In genomic region chr8:82774093-82774422, GRCm38 (mm10) we compare ENCODE assay signal across 8 mouse cellular contexts. TPM values are rescaled to one million over a fixed set of nuclear protein-coding genes. Genes with fewer than 3 reads are reported as not detected.
DNase-seq lines count a peak whose midpoint lies in the region; ATAC-seq and TF ChIP-seq lines count a peak whose summit lies in the region.

Gene Zfp330 (minus strand): TSS chr8:82774160.

- TF ChIP-seq EP300 in heart, postnatal 0 days (IDR thresholded peaks at IDR 0.05; ENCODE audit: low read depth): no peak

- under 1% methylated on average over 16 of the region's 16 CpGs for WGBS in forebrain, embryonic 12.5 days
- under 1% methylated on average over 16 of the region's 16 CpGs for WGBS in heart, postnatal 0 days
- WGBS in liver, embryonic 16.5 days (ENCODE audit: insufficient replicate concordance): under 1% methylated on average over 16 of the region's 16 CpGs
- WGBS in neural tube, embryonic 13.5 days: 1% methylated on average over 16 of the region's 16 CpGs

- TF ChIP-seq POLR2A in testis, adult 2 months (IDR thresholded peaks at IDR 0.05; ENCODE audit: control insufficient read depth, low read depth, low read length): peak; percentile 93; the same call in 1 of the 2 replicates

- peak; percentile 99 for ATAC-seq in forebrain, embryonic 12.5 days (ENCODE audit: low FRiP score)
- peak; percentile 98 for ATAC-seq in heart, postnatal 0 days (ENCODE audit: insufficient read depth, low read depth)
- peak; percentile 97 for ATAC-seq in liver, embryonic 16.5 days (ENCODE audit: low read depth)
- peak; percentile 99 for ATAC-seq in neural tube, embryonic 13.5 days (ENCODE audit: low read depth)

- no peaks in the 10 kb centered on the region for H3K27me3 ChIP-seq in E14TG2a.4 (ENCODE audit: insufficient read depth, low read length)
- H3K27me3 ChIP-seq in forebrain, embryonic 12.5 days: no peaks in the 10 kb centered on the region
- H3K27me3 ChIP-seq in heart, postnatal 0 days (ENCODE audit: control insufficient read depth, insufficient read depth, low read length): no peaks in the 10 kb centered on the region
- H3K27me3 ChIP-seq in liver, embryonic 16.5 days (ENCODE audit: control insufficient read depth, insufficient read depth, low read depth, low read length): no peaks in the 10 kb centered on the region
- no peaks in the 10 kb centered on the region for H3K27me3 ChIP-seq in neural tube, embryonic 13.5 days
- no peaks in the 10 kb centered on the region for H3K27me3 ChIP-seq in testis, adult 2 months (ENCODE audit: control insufficient read depth, insufficient read depth, low read length)

- peak within 1 kb of the TSS; percentile 66 for H3K27ac ChIP-seq in forebrain, embryonic 12.5 days
- peak within 1 kb of the TSS; percentile 80 for H3K27ac ChIP-seq in heart, postnatal 0 days (ENCODE audit: low read depth)
- H3K27ac ChIP-seq in liver, embryonic 16.5 days (ENCODE audit: low read length): peak within 1 kb of the TSS; percentile 81
- H3K27ac ChIP-seq in neural tube, embryonic 13.5 days (replicated peaks): peak within 1 kb of the TSS; percentile 82
- peak within 1 kb of the TSS; percentile 96 for H3K27ac ChIP-seq in testis, adult 2 months (ENCODE audit: control insufficient read depth, insufficient read depth, low read depth, low read length)

- peak; percentile 88 for DNase-seq in c-Kit-positive CD71-positive TER-119-positive erythroid progenitor cells, embryonic 14.5 days (ENCODE audit: low spot score)
- peak; percentile 93 for DNase-seq in heart, postnatal 0 days (ENCODE audit: low spot score)
- peak; percentile 93 to 95 for DNase-seq in kidney, postnatal 4 days

- peak within 1 kb of the TSS; percentile 97 for H3K4me3 ChIP-seq in E14TG2a.4 (replicated peaks; ENCODE audit: low read length)
- peak within 1 kb of the TSS; percentile 87 for H3K4me3 ChIP-seq in forebrain, embryonic 12.5 days (replicated peaks)
- H3K4me3 ChIP-seq in heart, postnatal 0 days (ENCODE audit: low read depth, low read length): peak within 1 kb of the TSS; percentile 96
- peak within 1 kb of the TSS; percentile 93 for H3K4me3 ChIP-seq in liver, embryonic 16.5 days (ENCODE audit: low read depth, low read length)
- H3K4me3 ChIP-seq in neural tube, embryonic 13.5 days: peak within 1 kb of the TSS; percentile 74
- peak within 1 kb of the TSS; percentile 100 for H3K4me3 ChIP-seq in testis, adult 2 months (ENCODE audit: control insufficient read depth, low read depth, low read length)

- H3K9me3 ChIP-seq in E14TG2a.4 (ENCODE audit: low read length): no peaks in the 10 kb centered on the region
- no peaks in the 10 kb centered on the region for H3K9me3 ChIP-seq in forebrain, embryonic 12.5 days
- no peaks in the 10 kb centered on the region for H3K9me3 ChIP-seq in heart, postnatal 0 days (replicated peaks; ENCODE audit: control insufficient read depth, low read length)
- H3K9me3 ChIP-seq in liver, embryonic 16.5 days (replicated peaks; ENCODE audit: control insufficient read depth, low read length): no peaks in the 10 kb centered on the region
- no peaks in the 10 kb centered on the region for H3K9me3 ChIP-seq in neural tube, embryonic 13.5 days

- TF ChIP-seq CTCF in E14TG2a.4 (conservative IDR thresholded peaks at IDR 0.05; ENCODE audit: low read length): no peak
- TF ChIP-seq CTCF in heart, postnatal 0 days (IDR thresholded peaks at IDR 0.05; ENCODE audit: low read depth): no peak
- TF ChIP-seq CTCF in testis, adult 2 months (IDR thresholded peaks at IDR 0.05; ENCODE audit: control insufficient read depth, insufficient read depth, insufficient replicate concordance, low read depth, low read length): no peak

- H3K4me2 ChIP-seq in forebrain, embryonic 12.5 days: peak within 1 kb of the TSS; percentile 73
- H3K4me2 ChIP-seq in heart, postnatal 0 days (ENCODE audit: low read depth, low read length): peak within 1 kb of the TSS; percentile 96
- peak within 1 kb of the TSS; percentile 64 for H3K4me2 ChIP-seq in liver, embryonic 16.5 days (ENCODE audit: low read depth, low read length)
- H3K4me2 ChIP-seq in neural tube, embryonic 13.5 days: peak within 1 kb of the TSS; percentile 79

- H3K9ac ChIP-seq in forebrain, embryonic 12.5 days: peak within 1 kb of the TSS; percentile 90
- H3K9ac ChIP-seq in heart, postnatal 0 days (replicated peaks; ENCODE audit: low read depth, low read length): peak within 1 kb of the TSS; percentile 92
- peak within 1 kb of the TSS; percentile 91 for H3K9ac ChIP-seq in liver, embryonic 16.5 days (ENCODE audit: low read depth, low read length)
- H3K9ac ChIP-seq in neural tube, embryonic 13.5 days: peak within 1 kb of the TSS; percentile 89

- H3K36me3 ChIP-seq in E14TG2a.4 (ENCODE audit: insufficient read depth, low read length): peaks cover 36% of the 10 kb centered on the region
- H3K36me3 ChIP-seq in forebrain, embryonic 12.5 days (replicated peaks): peaks cover 25% of the 10 kb centered on the region
- peaks cover 24% of the 10 kb centered on the region for H3K36me3 ChIP-seq in heart, postnatal 0 days (replicated peaks; ENCODE audit: control insufficient read depth, insufficient read depth, low read length)
- H3K36me3 ChIP-seq in liver, embryonic 16.5 days (ENCODE audit: control insufficient read depth, insufficient read depth): peaks cover 15% of the 10 kb centered on the region
- peaks cover 31% of the 10 kb centered on the region for H3K36me3 ChIP-seq in neural tube, embryonic 13.5 days
- no peaks in the 10 kb centered on the region; the same call in 1 of the 2 replicates for H3K36me3 ChIP-seq in testis, adult 2 months (ENCODE audit: control insufficient read depth, insufficient read depth, low read length)

- peaks cover 41% of the 10 kb centered on the region for H3K4me1 ChIP-seq in E14TG2a.4 (replicated peaks; ENCODE audit: low read depth, low read length)
- peaks cover 20% of the 10 kb centered on the region for H3K4me1 ChIP-seq in forebrain, embryonic 12.5 days
- H3K4me1 ChIP-seq in heart, postnatal 0 days (ENCODE audit: control insufficient read depth, insufficient read depth): peaks cover 10% of the 10 kb centered on the region
- peaks cover 6% of the 10 kb centered on the region; the same call in 1 of the 2 replicates for H3K4me1 ChIP-seq in liver, embryonic 16.5 days (ENCODE audit: control insufficient read depth, low read depth, low read length)
- H3K4me1 ChIP-seq in neural tube, embryonic 13.5 days (replicated peaks): peaks cover 28% of the 10 kb centered on the region
- peaks cover 8% of the 10 kb centered on the region for H3K4me1 ChIP-seq in testis, adult 2 months (ENCODE audit: control insufficient read depth, insufficient read depth, low read length)

RNA-seq across cellular contexts. Expression of gene Zfp330, which starts in this region (rescaled TPM):
- 74.7 and 79.7 TPM in 2 replicates for polyA plus RNA-seq in forebrain, embryonic 12.5 days (2016; fragmentation: Nextera tagmentation; extraction: Ambion mirVana)
- 13.4 and 14.2 TPM in 2 replicates for total RNA-seq in heart, postnatal 0 days (2014; rRNA removed; ENCODE audit: low replicate concordance)
- 31.9 and 35.2 TPM in 2 replicates for polyA plus RNA-seq in heart, postnatal 0 days (2015; fragmentation: Nextera tagmentation; extraction: Ambion mirVana)
- 21.7 and 24.0 TPM in 2 replicates for polyA plus RNA-seq in liver, embryonic 16.5 days (2015; fragmentation: Nextera tagmentation; extraction: Ambion mirVana)
- polyA plus RNA-seq in neural tube, embryonic 13.5 days (2015; fragmentation: Nextera tagmentation; extraction: Ambion mirVana): 76.1 and 78.9 TPM in 2 replicates
- polyA plus RNA-seq in testis, adult 2 months (2012; rRNA removed): 38.8 and 49.4 TPM in 2 replicates

Comparison
In these comparisons a context has a peak if more than half of its experiments do, and no peak if none do; other contexts are left out.
1. Peak in every context shown above with its lines: DNase-seq, ATAC-seq, H3K4me3 ChIP-seq and H3K27ac ChIP-seq.